In genomic region chr10:69654866-69655633, GRCm38 (mm10) we compare ENCODE assay signal across 9 mouse cellular contexts.
DNase-seq lines count a peak whose midpoint lies in the region; ATAC-seq and TF ChIP-seq lines count a peak whose summit lies in the region.
"Had no signal": no experiment of that assay in that cellular context is flagged by ENCODE, and none has a peak within 500 bp of the region (broad histone marks: within the 10 kb centered on the region; RNA-seq: fewer than 3 reads in every experiment).

No protein-coding gene starts in this region.

- no peaks in the 10 kb centered on the region for H3K27me3 ChIP-seq in heart, adult 2 months (ENCODE audit: control insufficient read depth, insufficient read depth, low read length)
- H3K27me3 ChIP-seq in forebrain, embryonic 14.5 days (replicated peaks; ENCODE audit: control insufficient read depth, insufficient read depth, low read length), result no peaks in the 10 kb centered on the region
- H3K27me3 ChIP-seq in midbrain, embryonic 10.5 days (ENCODE audit: low read depth, poor library complexity, severe bottlenecking), result no peaks in the 10 kb centered on the region
- H3K27me3 ChIP-seq: limb, embryonic 12.5 days had no signal

- peaks cover 1% of the 10 kb centered on the region; the same call in 1 of the 2 replicates for H3K79me2 ChIP-seq in heart, adult 2 months (replicated peaks; ENCODE audit: control insufficient read depth, insufficient read depth, low read length)

- H3K4me2 ChIP-seq in forebrain, embryonic 14.5 days (ENCODE audit: low read length), result peak overlapping the region; percentile 2; the same call in 1 of the 2 replicates
- H3K4me2 ChIP-seq: limb, embryonic 12.5 days had no signal

- TF ChIP-seq POLR2A in heart, adult 2 months (IDR thresholded peaks at IDR 0.05; ENCODE audit: insufficient read depth, low read depth, low read length), result no peak

- H3K9me3 ChIP-seq in forebrain, embryonic 14.5 days (replicated peaks; ENCODE audit: control insufficient read depth, low read length), result no peaks in the 10 kb centered on the region
- no peaks in the 10 kb centered on the region for H3K9me3 ChIP-seq in midbrain, embryonic 10.5 days (replicated peaks)
- H3K9me3 ChIP-seq: limb, embryonic 12.5 days had no signal

- intact Hi-C loops in heart, adult 2 months (cut with DNase I), result loop anchor here (1.0 to 5.0 kb wide), 6 partner anchors 43 to 642 kb away; no protein-coding TSS in a partner anchor

- no peak overlapping the region for H3K4me3 ChIP-seq in heart, adult 2 months
- H3K4me3 ChIP-seq in forebrain, embryonic 14.5 days (ENCODE audit: low read depth, low read length), result no peak overlapping the region
- H3K4me3 ChIP-seq in midbrain, embryonic 10.5 days, result no peak overlapping the region
- H3K4me3 ChIP-seq: limb, embryonic 12.5 days had no signal

- H3K27ac ChIP-seq in heart, adult 2 months, result no peak overlapping the region
- no peak overlapping the region for H3K27ac ChIP-seq in forebrain, embryonic 14.5 days (ENCODE audit: low read depth, low read length)
- H3K27ac ChIP-seq in midbrain, embryonic 10.5 days (replicated peaks), result no peak overlapping the region
- H3K27ac ChIP-seq: limb, embryonic 12.5 days had no signal

- no peak for DNase-seq in heart, adult 2 months
- no peak for DNase-seq in heart, adult 11 months
- peak; percentile 46 for DNase-seq in A20 (ENCODE audit: low read depth, low spot score)
- DNase-seq in brain, embryonic 18.5 days (ENCODE audit: low read depth, low spot score), result peak; percentile 50
- peak; percentile 88 for DNase-seq in forebrain, embryonic 14.5 days (ENCODE audit: low spot score)
- DNase-seq in kidney, postnatal 36 days, result peak; percentile 45 to 62
- DNase-seq in midbrain, embryonic 10.5 days (ENCODE audit: low spot score), result peak; percentile 39
- DNase-seq in yolk sac, embryonic 10.5 days (ENCODE audit: low spot score), result peak; percentile 38

- no peak overlapping the region for H3K9ac ChIP-seq in heart, adult 2 months (ENCODE audit: low read depth, low read length)
- H3K9ac ChIP-seq in forebrain, embryonic 14.5 days (ENCODE audit: low read length), result no peak overlapping the region
- H3K9ac ChIP-seq: limb, embryonic 12.5 days had no signal

- peak; percentile 44 for ATAC-seq in forebrain, embryonic 14.5 days

- H3K4me1 ChIP-seq in heart, adult 2 months (ENCODE audit: control insufficient read depth, insufficient read depth, low read length), result peaks cover 9% of the 10 kb centered on the region
- no peaks in the 10 kb centered on the region for H3K4me1 ChIP-seq in forebrain, embryonic 14.5 days (ENCODE audit: control insufficient read depth, insufficient read depth, low read length)
- H3K4me1 ChIP-seq in midbrain, embryonic 10.5 days, result peaks cover 31% of the 10 kb centered on the region

- TF ChIP-seq CTCF in heart, adult 2 months (IDR thresholded peaks at IDR 0.05), result peak; percentile 87

- no peaks in the 10 kb centered on the region for H3K36me3 ChIP-seq in heart, adult 2 months (ENCODE audit: control insufficient read depth, insufficient read depth, low read length)
- no peaks in the 10 kb centered on the region for H3K36me3 ChIP-seq in forebrain, embryonic 14.5 days (ENCODE audit: control insufficient read depth, insufficient read depth, low read length)
- no peaks in the 10 kb centered on the region for H3K36me3 ChIP-seq in midbrain, embryonic 10.5 days
- H3K36me3 ChIP-seq: limb, embryonic 12.5 days had no signal

- 14% methylated on average over 13 of the region's 13 CpGs for WGBS in heart, adult 2 months
- 22% methylated on average over 13 of the region's 13 CpGs for WGBS in forebrain, embryonic 14.5 days
- 26% methylated on average over 13 of the region's 13 CpGs for WGBS in midbrain, embryonic 10.5 days

- TF ChIP-seq EP300 in heart, adult 2 months (IDR thresholded peaks at IDR 0.05; ENCODE audit: insufficient read depth, low read depth, low read length), result no peak

Comparison
In these comparisons a context has a peak if more than half of its experiments do, and no peak if none do; other contexts are left out.
1. DNase-seq: peak in A20 (single experiment), brain, embryonic 18.5 days (single experiment), forebrain, embryonic 14.5 days (single experiment), kidney, postnatal 36 days (2 of 2), midbrain, embryonic 10.5 days (single experiment) and yolk sac, embryonic 10.5 days (single experiment); none in heart, adult 2 months (0 of 2) and heart, adult 11 months (single experiment).